Mouse (Mus musculus): ENCODE measurements around the gene Vmn1r82.

The Vmn1r82 gene

GRCm38 (mm10) chr7:12300130-12300529, at the start of gene Vmn1r82:
TSS of gene Vmn1r82 (plus strand) at chr7:12300430.
- no peak for DNase-seq (ENCODE audit: low spot score in 2 of 2)

DNA sequence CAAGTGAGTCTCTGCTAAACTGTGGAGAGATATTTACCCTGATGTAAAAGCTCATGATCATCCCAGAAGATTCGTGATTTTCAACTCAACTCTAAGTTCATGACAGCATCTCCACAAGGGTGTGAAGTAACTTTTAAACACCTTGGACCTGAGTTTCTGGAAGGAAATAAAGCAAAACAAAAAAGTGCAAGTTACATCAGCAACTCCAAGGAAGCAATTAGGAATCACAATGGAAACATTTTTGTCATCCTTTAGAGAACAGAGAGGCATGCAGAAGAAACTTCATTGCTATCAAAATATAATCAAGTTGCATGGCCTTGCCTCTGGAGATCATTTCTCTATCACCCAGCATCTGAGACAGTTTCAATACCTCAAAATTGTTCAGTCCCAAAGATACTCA, 32.1 kb upstream of the Vmn1r82 start, which contains the start of gene Vmn1r81:
Vmn1r81 (minus strand) TSS at position 101 of the 400 bp plus-strand sequence.
- DNase-seq (ENCODE audit: low spot score in 2 of 2), result no peak

- DNase-seq (ENCODE audit: low spot score in 2 of 2), result no peak
These were observed 29.2 kb downstream of the Vmn1r82 start, which contains the start of gene Vmn1r83 for GRCm38 (mm10) chr7:12329381-12329780. TSS of gene Vmn1r83 (minus strand) at chr7:12329481.

Data from spleen, postnatal 10 days (tissue).